Mouse (Mus musculus) embryonic facial prominence, embryonic 13.5 days (tissue): ENCODE measurements around the gene Invs. TPM values are rescaled to one million over a fixed set of nuclear protein-coding genes. Genes with fewer than 3 reads are reported as not detected.

Experiments used
- ATAC-seq: fragments of 200-750 bp; cut with Nextera tagmentation; 2 replicates; pipeline ENCODE4 v1.8.0; 2017; ENCODE audit warnings: low read depth; ENCODE audit not compliant: insufficient number of reproducible peaks, insufficient read depth, low FRiP score, low TSS enrichment
- H3K27ac ChIP-seq: fragments of 300-500 bp; sonication (generic); 2 replicates; pipeline ENCODE4 v1.5.1; 2015; ENCODE audit warnings: moderate library complexity, mild to moderate bottlenecking, inconsistent platforms
- H3K27me3 ChIP-seq: fragments of 300-500 bp; sonication (generic); 2 replicates; pipeline ENCODE4 v1.6.1; 2015; ENCODE audit warnings: mild to moderate bottlenecking, inconsistent platforms
- H3K36me3 ChIP-seq: fragments of 300-500 bp; sonication (generic); 2 replicates; pipeline ENCODE4 v1.6.1; 2015; ENCODE audit warnings: mild to moderate bottlenecking, inconsistent platforms
- H3K4me1 ChIP-seq: fragments of 300-500 bp; sonication (generic); 2 replicates; pipeline ENCODE4 v1.6.1; 2015; ENCODE audit warnings: inconsistent platforms
- H3K4me2 ChIP-seq: fragments of 300-500 bp; sonication (generic); 2 replicates; pipeline ENCODE4 v1.6.1; 2015; ENCODE audit warnings: moderate library complexity, mild to moderate bottlenecking, inconsistent platforms
- H3K4me3 ChIP-seq: fragments of 300-500 bp; sonication (generic); 2 replicates; pipeline ENCODE4 v1.5.1; 2015; ENCODE audit warnings: mild to moderate bottlenecking, inconsistent platforms
- H3K9ac ChIP-seq: fragments of 300-500 bp; sonication (generic); 2 replicates; pipeline ENCODE4 v1.6.1; 2015; ENCODE audit warnings: mild to moderate bottlenecking, inconsistent platforms
- H3K9me3 ChIP-seq: fragments of 300-500 bp; sonication (generic); 2 replicates; pipeline ENCODE4 v1.6.1; 2016; ENCODE audit warnings: inconsistent platforms
- WGBS: fragments of 180-500 bp; shearing (Covaris S2); methylation state at CpG from one replicate; pipeline ENCODE4 v1.1.7; 2015; ENCODE audit warnings: mixed read lengths; 5-methylcytosine and 5-hydroxymethylcytosine counted together
- polyA plus RNA-seq: library from polyadenylated mRNA; unstranded; fragments of >200 nt; fragmentation: Nextera tagmentation; extraction: Ambion mirVana; gene quantifications from 2 replicates; pipeline ENCODE4 v1.2.1, GENCODE M21; 2015

Invs gene
- polyA plus RNA-seq, 1 experiment from 2014 or later = 14.2 TPM

GRCm38 (mm10) chr4:48413473-48413872 lies 133.9 kb downstream of the Invs start:
- Histone ChIP-seq H3K36me3 (peaks cover 11% of the 10 kb centered on the region), H3K9ac (no peak overlapping the region), H3K27me3 (no peaks in the 10 kb centered on the region), H3K4me2 (no peak overlapping the region), H3K27ac (no peak overlapping the region), H3K9me3 (no peaks in the 10 kb centered on the region), H3K4me3 (no peak overlapping the region), H3K4me1 (no peaks in the 10 kb centered on the region)
- no peak for ATAC-seq
- 86% methylated on average over 8 of the region's 8 CpGs for WGBS

GRCm38 (mm10) chr4:48415838-48416335 lies 136.3 kb downstream of the Invs start:
- ATAC-seq = no peak

GRCm38 (mm10) chr4:48418831-48419468 lies 139.4 kb downstream of the Invs start:
- Histone ChIP-seq H3K27ac (no peak overlapping the region), H3K9me3 (no peaks in the 10 kb centered on the region), H3K4me2 (no peak overlapping the region), H3K4me3 (no peak overlapping the region), H3K9ac (no peak overlapping the region), H3K36me3 (peaks cover 50% of the 10 kb centered on the region), H3K4me1 (no peaks in the 10 kb centered on the region), H3K27me3 (no peaks in the 10 kb centered on the region)
- WGBS = 91% methylated on average over 8 of the region's 8 CpGs
- no peak for ATAC-seq

More at GRCm38 (mm10) chr4:48415838-48416335, 136.3 kb downstream of the Invs start:
- Histone ChIP-seq H3K4me3 (no peak overlapping the region), H3K4me2 (no peak overlapping the region), H3K27ac (no peak overlapping the region), H3K27me3 (no peaks in the 10 kb centered on the region), H3K9ac (no peak overlapping the region), H3K4me1 (no peaks in the 10 kb centered on the region), H3K9me3 (no peaks in the 10 kb centered on the region), H3K36me3 (peaks cover 23% of the 10 kb centered on the region)
- 89% methylated on average over 10 of the region's 10 CpGs for WGBS

- H3K27me3 ChIP-seq = no peaks in the 10 kb centered on the region
- no peaks in the 10 kb centered on the region for H3K4me1 ChIP-seq
- ATAC-seq = no peak
- H3K4me3 ChIP-seq = no peak overlapping the region
- WGBS = 96% methylated on average over 1 of the region's 1 CpGs
- no peak overlapping the region for H3K9ac ChIP-seq
- H3K27ac ChIP-seq = no peak overlapping the region
- H3K36me3 ChIP-seq = peaks cover 47% of the 10 kb centered on the region
- no peaks in the 10 kb centered on the region for H3K9me3 ChIP-seq
- H3K4me2 ChIP-seq = no peak overlapping the region
Observed at GRCm38 (mm10) chr4:48422633-48423032, 143.1 kb downstream of the Invs start.

GRCm38 (mm10) chr4:48423738-48424137 lies 144.2 kb downstream of the Invs start:
- no peak overlapping the region for H3K9ac ChIP-seq
- no peak overlapping the region for H3K27ac ChIP-seq
- H3K4me3 ChIP-seq = no peak overlapping the region
- H3K4me1 ChIP-seq = no peaks in the 10 kb centered on the region
- no peaks in the 10 kb centered on the region for H3K9me3 ChIP-seq
- WGBS = 46% methylated on average over 2 of the region's 2 CpGs
- no peak overlapping the region for H3K4me2 ChIP-seq
- H3K27me3 ChIP-seq = no peaks in the 10 kb centered on the region
- ATAC-seq = no peak
- peaks cover 48% of the 10 kb centered on the region for H3K36me3 ChIP-seq

- H3K27me3 ChIP-seq = no peaks in the 10 kb centered on the region
- no peaks in the 10 kb centered on the region for H3K9me3 ChIP-seq
- H3K27ac ChIP-seq = no peak overlapping the region
- H3K4me1 ChIP-seq = no peaks in the 10 kb centered on the region
- H3K36me3 ChIP-seq = peaks cover 56% of the 10 kb centered on the region
- no peak for ATAC-seq
- no peak overlapping the region for H3K4me3 ChIP-seq
- no peak overlapping the region for H3K9ac ChIP-seq
- no peak overlapping the region for H3K4me2 ChIP-seq
- 82% methylated on average over 3 of the region's 3 CpGs for WGBS
Observed at GRCm38 (mm10) chr4:48427413-48427812, 147.9 kb downstream of the Invs start.

- no peaks in the 10 kb centered on the region for H3K27me3 ChIP-seq
- no peak overlapping the region for H3K9ac ChIP-seq
- H3K4me1 ChIP-seq = no peaks in the 10 kb centered on the region
- no peak overlapping the region for H3K27ac ChIP-seq
- no peak overlapping the region for H3K4me2 ChIP-seq
- 90% methylated on average over 2 of the region's 2 CpGs for WGBS
- H3K9me3 ChIP-seq = no peaks in the 10 kb centered on the region
- peaks cover 57% of the 10 kb centered on the region for H3K36me3 ChIP-seq
- H3K4me3 ChIP-seq = no peak overlapping the region
- no peak for ATAC-seq
Observed at GRCm38 (mm10) chr4:48428054-48428453, 148.5 kb downstream of the Invs start.

- peaks cover 63% of the 10 kb centered on the region for H3K36me3 ChIP-seq
Observed at GRCm38 (mm10) chr4:48454106-48454773, 174.7 kb downstream of the Invs start.

GRCm38 (mm10) chr4:48458436-48458835 lies 178.9 kb downstream of the Invs start:
- Histone ChIP-seq H3K27ac (no peak overlapping the region), H3K9ac (no peak overlapping the region), H3K4me3 (no peak overlapping the region), H3K4me1 (no peaks in the 10 kb centered on the region), H3K9me3 (no peaks in the 10 kb centered on the region), H3K4me2 (no peak overlapping the region), H3K36me3 (peaks cover 56% of the 10 kb centered on the region), H3K27me3 (no peaks in the 10 kb centered on the region)
- ATAC-seq = no peak
- WGBS = 95% methylated on average over 6 of the region's 6 CpGs

More at GRCm38 (mm10) chr4:48454106-48454773, 174.7 kb downstream of the Invs start:
- WGBS = 96% methylated on average over 2 of the region's 2 CpGs
- Histone ChIP-seq H3K4me2 (no peak overlapping the region), H3K9me3 (no peaks in the 10 kb centered on the region), H3K27ac (no peak overlapping the region), H3K4me1 (no peaks in the 10 kb centered on the region), H3K4me3 (no peak overlapping the region), H3K9ac (no peak overlapping the region), H3K27me3 (no peaks in the 10 kb centered on the region)
- no peak for ATAC-seq

- Histone ChIP-seq H3K4me1 (no peaks in the 10 kb centered on the region), H3K9me3 (no peaks in the 10 kb centered on the region), H3K27me3 (no peaks in the 10 kb centered on the region), H3K4me2 (no peak overlapping the region), H3K36me3 (peaks cover 54% of the 10 kb centered on the region), H3K4me3 (no peak overlapping the region), H3K27ac (no peak overlapping the region), H3K9ac (no peak overlapping the region)
- WGBS = 82% methylated on average over 1 of the region's 1 CpGs
- no peak for ATAC-seq
Observed at GRCm38 (mm10) chr4:48461060-48461459, 181.5 kb downstream of the Invs start.

- Histone ChIP-seq H3K27ac (no peak overlapping the region), H3K9ac (peak overlapping the region; percentile 58; the same call in 1 of the 2 replicates), H3K36me3 (peaks cover 21% of the 10 kb centered on the region), H3K4me3 (peak overlapping the region; percentile 99; the same call in 1 of the 2 replicates), H3K4me2 (peak overlapping the region; percentile 72), H3K4me1 (peaks cover 16% of the 10 kb centered on the region), H3K9me3 (no peaks in the 10 kb centered on the region), H3K27me3 (no peaks in the 10 kb centered on the region)
- no peak for ATAC-seq
- 44% methylated on average over 1 of the region's 1 CpGs for whole genome bisulfite sequencing
Observed at GRCm38 (mm10) chr4:48470977-48471376, 191.4 kb downstream of the Invs start.
